Mouse (Mus musculus) limb, embryonic 10.5 days (tissue): ENCODE data around the gene A530084C06Rik. TPM values are rescaled to one million over a fixed set of nuclear protein-coding genes. Genes with fewer than 3 reads are reported as not detected.

Experiments used
- DNase-seq: peaks from one replicate; pipeline ENCODE4 v3.0.0-alpha.2; 2017; ENCODE audit warnings: low spot score
- H3K27ac ChIP-seq: fragments of 300-500 bp; sonication (generic); 2 replicates; pipeline ENCODE4 v1.5.1; 2016; ENCODE audit warnings: mild to moderate bottlenecking
- H3K27me3 ChIP-seq: fragments of 300-500 bp; sonication (generic); 2 replicates; pipeline ENCODE4 v1.6.1; 2016; ENCODE audit warnings: low read depth, mild to moderate bottlenecking; ENCODE audit not compliant: poor library complexity, severe bottlenecking
- H3K36me3 ChIP-seq: fragments of 300-500 bp; sonication (generic); 2 replicates; pipeline ENCODE4 v1.6.1; 2016; ENCODE audit warnings: mild to moderate bottlenecking, moderate library complexity
- H3K4me1 ChIP-seq: fragments of 300-500 bp; sonication (generic); 2 replicates; pipeline ENCODE4 v1.6.1; 2016
- H3K4me3 ChIP-seq: fragments of 300-500 bp; sonication (generic); 2 replicates; pipeline ENCODE4 v1.5.1; 2016; ENCODE audit warnings: mild to moderate bottlenecking, moderate library complexity
- H3K9me3 ChIP-seq: fragments of 300-500 bp; sonication (generic); replicated peaks from 2 replicates; pipeline ENCODE4 v1.6.1; 2016; ENCODE audit warnings: mild to moderate bottlenecking
- WGBS: fragments of 180-500 bp; shearing (Covaris S2); methylation state at CpG from one replicate; pipeline ENCODE4 v1.1.7; 2016; 5-methylcytosine and 5-hydroxymethylcytosine counted together
- polyA plus RNA-seq: library from polyadenylated mRNA; unstranded; fragments of >200 nt; fragmentation: Nextera tagmentation; extraction: Ambion mirVana; gene quantifications from 2 replicates; pipeline ENCODE4 v1.2.1, GENCODE M21; 2016

A530084C06Rik gene
- polyA plus RNA-seq = not detected in 2 replicates

DNA sequence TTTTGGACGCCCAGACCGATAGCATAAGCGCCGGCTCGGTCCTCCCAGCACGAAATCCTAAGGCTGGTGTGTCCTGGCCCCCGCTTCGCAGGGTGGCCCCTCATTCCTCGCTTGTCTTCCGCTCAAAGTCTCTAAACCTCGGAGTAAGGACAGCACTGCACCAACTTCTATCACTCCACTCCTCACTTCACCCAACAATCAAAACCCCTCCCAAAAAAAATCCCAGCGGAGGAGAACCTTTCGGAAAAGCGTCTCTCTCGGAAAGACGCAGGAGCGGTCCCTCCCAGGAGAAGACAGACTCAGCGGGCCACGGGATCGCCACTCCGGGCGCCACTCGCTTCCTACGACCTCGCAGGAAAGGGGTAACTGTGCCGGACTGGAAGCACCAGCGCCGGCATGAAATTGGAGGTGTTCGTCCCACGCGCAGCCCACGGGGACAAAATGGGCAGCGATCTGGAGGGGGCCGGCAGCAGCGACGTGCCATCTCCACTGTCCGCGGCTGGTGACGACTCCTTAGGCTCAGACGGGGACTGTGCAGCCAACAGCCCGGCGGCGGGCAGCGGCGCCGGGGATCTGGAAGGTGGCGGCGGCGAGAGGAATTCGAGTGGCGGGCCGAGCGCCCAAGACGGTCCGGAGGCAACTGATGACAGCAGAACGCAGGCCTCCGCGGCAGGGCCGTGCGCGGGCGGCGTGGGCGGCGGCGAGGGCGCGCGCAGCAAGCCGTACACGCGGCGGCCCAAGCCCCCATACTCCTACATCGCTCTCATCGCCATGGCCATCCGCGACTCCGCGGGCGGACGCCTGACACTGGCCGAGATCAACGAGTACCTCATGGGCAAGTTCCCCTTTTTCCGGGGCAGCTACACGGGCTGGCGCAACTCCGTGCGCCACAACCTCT lies at the start of gene A530084C06Rik:
Gene A530084C06Rik, minus strand, starts transcription at position 813 of the 898 bp plus-strand sequence.
- WGBS = under 1% methylated on average over 88 of the region's 88 CpGs
- Histone ChIP-seq H3K4me3 (peak within 1 kb of the TSS; percentile 75), H3K4me1 (peaks cover 30% of the 10 kb centered on the region), H3K36me3 (no peaks in the 10 kb centered on the region), H3K9me3 (no peaks in the 10 kb centered on the region), H3K27me3 (peaks cover 100% of the 10 kb centered on the region), H3K27ac (0 out of 2 replicates have a peak within 1 kb of the TSS, but pooled peaks have one; percentile 14)
- DNase-seq = peak; percentile 67

DNA sequence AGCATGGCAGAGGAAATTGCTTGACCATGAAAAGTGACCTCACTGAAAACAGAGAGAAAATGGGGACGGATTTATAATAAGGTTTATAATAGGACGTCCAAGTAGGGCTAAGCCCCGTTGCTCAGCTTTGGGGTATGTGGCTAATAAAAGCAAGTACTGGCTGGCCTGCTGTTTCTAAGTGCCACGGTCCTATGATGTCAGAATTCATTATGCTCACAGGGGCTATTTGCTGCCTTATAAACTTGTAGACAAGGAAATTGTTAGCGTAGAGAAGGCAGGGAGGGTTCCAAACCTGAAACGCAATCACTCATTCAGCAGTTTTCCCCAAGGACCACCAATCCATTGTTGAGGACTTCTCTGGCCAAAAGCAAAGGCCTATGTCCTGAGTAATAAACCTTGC lies 44.8 kb upstream of the A530084C06Rik start:
- no peaks in the 10 kb centered on the region for H3K9me3 ChIP-seq
- H3K4me1 ChIP-seq = no peaks in the 10 kb centered on the region
- DNase-seq = no peak
- WGBS = 82% methylated on average over 6 of the region's 6 CpGs
- H3K36me3 ChIP-seq = no peaks in the 10 kb centered on the region
- H3K27me3 ChIP-seq = peaks cover 15% of the 10 kb centered on the region; the same call in 1 of the 2 replicates
- no peak overlapping the region for H3K27ac ChIP-seq
- no peak overlapping the region for H3K4me3 ChIP-seq

DNA sequence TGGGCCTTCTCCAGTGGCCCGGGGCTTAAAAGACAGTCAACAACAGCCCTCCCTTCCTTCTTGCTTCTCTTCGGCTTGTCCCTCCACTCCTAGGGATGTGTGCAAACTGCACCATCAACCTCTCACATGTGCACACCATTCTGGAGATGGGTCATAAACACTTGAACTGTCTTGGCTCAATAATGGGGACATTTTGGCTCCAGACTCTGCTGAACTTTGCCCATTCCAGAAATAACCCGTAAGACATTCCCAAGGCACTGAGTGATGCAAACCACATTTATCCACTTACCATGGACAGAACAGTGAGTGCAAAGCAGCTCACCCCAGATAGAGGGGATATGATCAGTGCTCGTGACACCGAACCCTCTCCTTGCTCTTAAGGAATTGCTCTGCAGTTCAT lies 40.4 kb upstream of the A530084C06Rik start:
- 89% methylated on average over 5 of the region's 5 CpGs for WGBS
- no peak for DNase-seq
- H3K27me3 ChIP-seq = no peaks in the 10 kb centered on the region

DNA sequence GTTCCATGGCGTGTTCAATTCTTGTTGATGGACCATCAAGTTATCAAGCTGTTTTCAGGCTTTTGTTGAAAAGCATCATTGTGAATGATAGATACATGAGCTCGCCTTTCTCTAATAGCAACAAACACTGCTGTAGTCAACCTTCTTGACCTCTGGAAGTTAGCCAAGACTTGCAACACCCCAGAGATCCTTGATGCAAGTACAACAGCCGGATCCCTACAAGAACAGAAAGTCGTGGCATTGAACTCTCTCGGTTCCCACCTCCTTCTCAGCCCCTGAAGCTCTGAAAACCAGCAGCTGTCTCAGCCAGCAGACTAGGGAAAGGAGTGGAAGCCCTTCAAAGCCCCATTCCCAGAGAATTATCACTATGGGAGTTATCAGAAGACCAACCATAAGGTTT lies 28.2 kb upstream of the A530084C06Rik start:
- H3K27me3 ChIP-seq = no peaks in the 10 kb centered on the region
- H3K4me1 ChIP-seq = no peaks in the 10 kb centered on the region
- WGBS = 86% methylated on average over 5 of the region's 5 CpGs
- no peak overlapping the region for H3K4me3 ChIP-seq
- H3K27ac ChIP-seq = no peak overlapping the region
- DNase-seq = no peak
- H3K36me3 ChIP-seq = no peaks in the 10 kb centered on the region
- H3K9me3 ChIP-seq = no peaks in the 10 kb centered on the region

More for the DNA sequence above, 40.4 kb upstream of the A530084C06Rik start:
- no peaks in the 10 kb centered on the region for H3K9me3 ChIP-seq
- H3K27ac ChIP-seq = no peak overlapping the region
- H3K4me1 ChIP-seq = no peaks in the 10 kb centered on the region
- no peaks in the 10 kb centered on the region for H3K36me3 ChIP-seq
- H3K4me3 ChIP-seq = no peak overlapping the region

DNA sequence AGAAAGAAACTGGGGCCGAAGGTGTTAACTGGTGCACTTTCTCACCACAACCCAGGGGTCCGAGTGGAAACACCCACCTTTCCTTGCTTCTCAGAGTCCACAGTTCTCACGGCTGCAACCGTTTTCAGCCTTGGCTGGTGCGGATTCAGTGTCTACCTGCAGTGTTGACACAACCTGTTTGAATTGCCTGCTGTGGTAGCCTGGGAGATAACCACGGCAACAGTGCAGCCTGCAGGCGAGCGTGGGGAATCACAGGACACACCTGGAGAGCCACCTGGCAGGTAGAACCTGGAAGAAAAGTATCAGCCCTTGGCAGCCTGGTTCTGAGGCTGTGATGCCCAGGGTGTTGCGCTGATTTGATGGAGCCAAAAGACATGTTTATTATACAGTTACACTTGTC lies 20.7 kb upstream of the A530084C06Rik start:
- H3K9me3 ChIP-seq = no peaks in the 10 kb centered on the region
- no peak overlapping the region for H3K4me3 ChIP-seq
- H3K27me3 ChIP-seq = peaks cover 25% of the 10 kb centered on the region
- H3K4me1 ChIP-seq = peaks cover 22% of the 10 kb centered on the region
- H3K27ac ChIP-seq = no peak overlapping the region
- 62% methylated on average over 9 of the region's 9 CpGs for WGBS
- no peaks in the 10 kb centered on the region for H3K36me3 ChIP-seq
- no peak for DNase-seq

DNA sequence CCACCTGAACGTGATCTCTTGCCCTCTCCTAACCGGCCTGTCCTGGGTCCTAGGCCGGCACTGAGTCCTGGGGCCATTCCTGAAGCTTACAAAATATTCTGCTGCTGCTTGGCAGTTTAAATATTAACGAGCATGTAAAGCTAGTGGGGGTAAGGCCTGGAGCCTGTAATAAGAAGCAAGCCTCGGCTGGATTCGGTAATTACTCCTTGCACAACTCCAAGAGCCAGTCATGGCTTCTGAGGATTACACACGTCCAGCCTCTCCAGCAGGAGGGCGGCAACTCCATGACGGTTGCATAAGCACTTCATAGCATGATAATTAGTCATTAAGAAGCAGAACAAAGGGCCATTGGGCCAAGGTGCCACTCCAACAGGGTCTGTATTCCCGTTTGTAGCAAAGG lies 19.3 kb upstream of the A530084C06Rik start:
- Histone ChIP-seq H3K4me3 (no peak overlapping the region), H3K36me3 (no peaks in the 10 kb centered on the region), H3K4me1 (peaks cover 22% of the 10 kb centered on the region), H3K9me3 (no peaks in the 10 kb centered on the region), H3K27ac (no peak overlapping the region), H3K27me3 (peaks cover 34% of the 10 kb centered on the region)
- DNase-seq = peak; percentile 35
- 59% methylated on average over 10 of the region's 10 CpGs for WGBS

DNA sequence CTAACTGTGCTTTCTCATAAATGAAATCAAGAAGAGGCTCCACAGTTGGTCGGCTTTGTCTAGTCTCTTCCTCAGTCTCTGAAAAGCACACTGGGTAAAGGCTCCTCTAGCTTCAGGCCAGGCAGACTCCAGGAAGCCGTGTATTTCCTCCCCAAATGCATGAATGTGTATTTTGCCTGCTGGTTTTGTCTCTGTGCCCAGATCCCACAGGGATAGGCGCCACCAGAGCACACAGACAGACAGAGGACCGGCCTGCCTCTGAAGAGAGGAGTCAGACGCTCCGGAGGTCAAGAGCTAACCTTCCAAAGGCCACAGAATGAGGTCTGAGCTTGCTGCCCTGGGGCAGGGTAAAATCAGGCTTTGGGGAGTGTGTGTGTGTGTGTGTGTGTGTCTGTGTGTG lies 18.4 kb upstream of the A530084C06Rik start:
- H3K9me3 ChIP-seq = no peaks in the 10 kb centered on the region
- 47% methylated on average over 6 of the region's 6 CpGs for WGBS
- H3K27ac ChIP-seq = 0 out of 2 replicates have a peak overlapping the region, but pooled peaks have one; percentile 25
- DNase-seq = no peak
- H3K4me3 ChIP-seq = no peak overlapping the region
- peaks cover 34% of the 10 kb centered on the region for H3K27me3 ChIP-seq
- peaks cover 22% of the 10 kb centered on the region for H3K4me1 ChIP-seq
- H3K36me3 ChIP-seq = no peaks in the 10 kb centered on the region

DNA sequence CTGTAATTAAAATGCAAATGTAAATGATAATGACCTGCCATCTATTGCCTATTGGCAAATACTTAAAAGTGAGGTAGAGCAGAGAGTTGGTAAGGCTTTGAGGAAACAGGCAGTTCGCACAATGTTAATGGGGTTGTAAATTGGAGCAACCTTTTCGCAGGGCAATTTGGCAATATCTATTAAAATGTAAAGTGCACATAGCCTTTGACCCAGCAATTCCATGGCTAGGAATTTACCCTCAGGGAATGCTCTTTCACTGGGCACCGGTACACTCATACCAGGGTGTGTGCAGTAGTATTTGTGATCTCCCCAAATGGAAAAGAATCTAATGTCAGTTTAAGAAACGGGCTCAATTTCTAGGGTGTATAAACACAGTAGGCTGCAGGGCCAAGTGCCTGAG lies 17.6 kb upstream of the A530084C06Rik start:
- Histone ChIP-seq H3K27me3 (peaks cover 34% of the 10 kb centered on the region), H3K36me3 (no peaks in the 10 kb centered on the region), H3K9me3 (no peaks in the 10 kb centered on the region), H3K27ac (no peak overlapping the region), H3K4me1 (peaks cover 22% of the 10 kb centered on the region), H3K4me3 (no peak overlapping the region)
- 45% methylated on average over 4 of the region's 4 CpGs for WGBS
- no peak for DNase-seq

DNA sequence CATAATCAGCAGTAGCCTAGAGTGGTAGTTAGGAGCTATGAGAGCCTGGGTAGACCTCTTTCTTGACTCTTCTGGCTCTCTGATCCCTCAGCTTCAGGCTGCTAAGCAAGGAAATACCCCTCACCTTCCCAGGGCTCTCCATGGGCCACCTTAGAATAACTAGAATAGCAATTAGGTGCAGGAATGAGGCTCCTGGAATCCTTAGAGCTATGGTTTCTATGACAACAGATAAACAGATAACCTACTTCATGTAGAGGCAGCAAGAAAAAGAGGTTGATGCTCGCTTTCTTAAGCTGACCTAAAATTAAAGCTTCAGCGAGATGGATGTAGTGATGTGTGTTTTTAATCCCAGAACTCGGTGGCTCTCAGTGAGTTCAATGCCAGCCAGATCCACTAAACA lies 15.5 kb upstream of the A530084C06Rik start:
- Histone ChIP-seq H3K27me3 (peaks cover 28% of the 10 kb centered on the region), H3K4me3 (no peak overlapping the region), H3K27ac (no peak overlapping the region), H3K4me1 (peaks cover 22% of the 10 kb centered on the region), H3K9me3 (no peaks in the 10 kb centered on the region), H3K36me3 (no peaks in the 10 kb centered on the region)
- WGBS = 86% methylated on average over 3 of the region's 3 CpGs
- no peak for DNase-seq

DNA sequence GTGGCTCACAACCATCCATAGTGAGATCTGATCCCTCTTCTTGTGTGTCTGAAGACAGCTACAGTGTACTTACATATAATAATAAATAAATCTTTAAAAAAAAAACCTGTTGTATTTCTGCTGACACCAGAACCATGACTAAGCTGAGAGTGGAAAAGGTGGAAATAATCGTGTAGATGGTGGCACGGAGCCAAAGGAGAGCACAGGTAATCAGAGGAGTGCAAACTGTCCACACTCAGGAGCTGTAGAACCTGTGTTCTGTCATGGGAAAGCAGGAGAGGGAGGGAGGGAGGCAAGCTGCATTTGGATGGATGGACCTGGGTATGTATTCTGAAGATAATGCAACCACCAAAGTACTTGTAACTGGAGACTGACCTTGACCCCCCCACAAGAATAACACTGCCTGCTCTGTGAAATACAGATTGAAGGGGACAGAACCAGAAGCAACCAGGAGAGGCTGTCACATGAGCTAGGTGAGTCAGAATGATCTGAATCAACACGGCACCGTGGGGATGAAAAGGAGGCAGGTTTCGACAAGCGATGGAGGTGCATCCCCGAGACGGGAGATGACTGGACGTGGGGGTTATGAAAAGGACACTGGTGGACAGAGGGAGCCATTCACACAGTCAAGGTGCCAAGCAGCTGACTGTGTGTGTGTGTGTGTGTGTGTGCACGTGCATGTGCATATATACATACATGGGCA lies 13.8 kb upstream of the A530084C06Rik start:
- peaks cover 24% of the 10 kb centered on the region; the same call in 1 of the 2 replicates for H3K27me3 ChIP-seq
- H3K9me3 ChIP-seq = no peaks in the 10 kb centered on the region
- no peaks in the 10 kb centered on the region for H3K36me3 ChIP-seq
- no peak overlapping the region for H3K27ac ChIP-seq
- no peak for DNase-seq
- no peak overlapping the region for H3K4me3 ChIP-seq
- WGBS = 90% methylated on average over 10 of the region's 10 CpGs
- peaks cover 14% of the 10 kb centered on the region for H3K4me1 ChIP-seq

DNA sequence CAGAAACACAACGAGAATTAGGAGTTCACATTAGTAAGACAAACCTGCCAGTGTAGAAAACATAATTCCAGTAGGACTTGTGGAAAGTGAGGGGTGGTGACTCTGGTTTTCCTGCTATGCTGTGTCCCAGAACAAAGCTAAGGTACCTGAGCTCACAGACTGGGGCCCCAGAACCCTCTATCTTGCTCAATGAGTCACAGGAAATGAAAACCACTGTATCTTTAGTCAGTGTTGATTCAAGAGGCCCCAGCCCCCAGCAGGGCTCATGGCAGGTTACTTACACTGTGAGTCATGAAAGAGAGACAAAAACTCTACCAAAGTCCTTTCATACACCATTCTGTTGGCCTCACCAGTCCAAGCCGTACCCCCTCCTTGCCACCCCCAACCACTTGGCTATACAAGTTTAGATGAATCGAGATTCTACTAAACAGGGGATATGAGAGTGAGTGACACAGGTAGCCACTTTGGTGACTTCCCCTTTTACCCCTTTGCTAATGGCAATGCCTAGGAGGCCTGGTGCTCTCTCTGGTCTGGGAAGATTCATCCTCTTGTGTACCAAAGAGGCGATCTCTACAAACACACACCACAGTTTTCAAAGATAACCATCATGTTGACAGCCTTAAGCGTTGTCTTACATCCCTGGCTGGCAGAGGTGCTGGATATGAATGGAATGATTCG lies 8.6 kb upstream of the A530084C06Rik start:
- 86% methylated on average over 6 of the region's 6 CpGs for WGBS
- Histone ChIP-seq H3K4me3 (no peak overlapping the region), H3K27me3 (peaks cover 57% of the 10 kb centered on the region)

DNA sequence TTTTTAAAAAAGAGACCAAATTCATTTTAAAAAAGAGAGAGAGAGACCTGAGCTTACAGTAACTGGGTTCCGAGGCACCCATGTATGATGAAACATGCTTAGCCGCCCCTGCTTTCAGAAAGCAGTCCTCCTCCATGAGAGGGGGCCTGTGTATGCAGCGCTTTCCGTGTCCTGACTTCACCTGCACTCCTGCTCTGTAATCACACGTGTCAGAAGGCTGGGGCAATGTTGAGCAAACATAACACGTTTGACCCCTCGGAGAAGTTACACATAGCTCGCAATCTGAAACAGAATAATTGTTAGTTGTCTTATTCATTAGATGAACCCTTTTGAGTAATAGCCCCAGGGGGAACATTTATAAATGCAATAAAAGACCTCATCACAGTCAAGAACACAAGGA lies 8.0 kb upstream of the A530084C06Rik start:
- H3K36me3 ChIP-seq = no peaks in the 10 kb centered on the region
- WGBS = 83% methylated on average over 8 of the region's 8 CpGs
- DNase-seq = no peak
- H3K4me1 ChIP-seq = 0 out of 2 replicates have a peak, but pooled peaks cover 6% of the 10 kb centered on the region
- no peak overlapping the region for H3K27ac ChIP-seq
- peaks cover 64% of the 10 kb centered on the region for H3K27me3 ChIP-seq
- no peaks in the 10 kb centered on the region for H3K9me3 ChIP-seq
- H3K4me3 ChIP-seq = no peak overlapping the region

More for the DNA sequence above, 8.6 kb upstream of the A530084C06Rik start:
- H3K4me1 ChIP-seq = 0 out of 2 replicates have a peak, but pooled peaks cover 6% of the 10 kb centered on the region
- no peak for DNase-seq
- H3K9me3 ChIP-seq = no peaks in the 10 kb centered on the region
- no peaks in the 10 kb centered on the region for H3K36me3 ChIP-seq
- H3K27ac ChIP-seq = no peak overlapping the region
